Mouse (Mus musculus): ENCODE measurements around the gene Gm20716. TPM values are rescaled to one million over a fixed set of nuclear protein-coding genes. Genes with fewer than 3 reads are reported as not detected.

The Gm20716 gene
- polyA plus RNA-seq (2014; fragmentation: Nextera tagmentation; extraction: Ambion mirVana): 23.1 and 24.7 TPM in 2 replicates

GRCm38 (mm10) chr2:168230026-168230728 is at the start of gene Gm20716, which contains the start of the genes Dpm1 and Mocs3:
Gm20716 (minus strand) TSS chr2:168230364.
Dpm1 (minus strand) TSS chr2:168230591.
Mocs3 (plus strand) TSS chr2:168230622.
- TF ChIP-seq CTCF (IDR thresholded peaks at IDR 0.05; ENCODE audit: low read depth): no peak
- peak; percentile 93 for DNase-seq
- no peaks in the 10 kb centered on the region for H3K27me3 ChIP-seq (ENCODE audit: insufficient read depth, low read length)
- H3K27ac ChIP-seq (ENCODE audit: low read depth): peak within 1 kb of the TSS; percentile 95
- H3K36me3 ChIP-seq (ENCODE audit: insufficient read depth): peaks cover 51% of the 10 kb centered on the region
- under 1% methylated on average over 73 of the region's 73 CpGs for WGBS
- peak; percentile 87 for ATAC-seq (ENCODE audit: insufficient read depth)
- H3K9ac ChIP-seq: peak within 1 kb of the TSS; percentile 92
- H3K4me3 ChIP-seq (ENCODE audit: low read depth, low read length): peak within 1 kb of the TSS; percentile 100
- peaks cover 14% of the 10 kb centered on the region; the same call in 1 of the 2 replicates for H3K4me1 ChIP-seq (ENCODE audit: insufficient read depth)
- H3K9me3 ChIP-seq (ENCODE audit: low read depth, low read length): no peaks in the 10 kb centered on the region
- peak within 1 kb of the TSS; percentile 99 for H3K4me2 ChIP-seq

- no peak overlapping the region for H3K9ac ChIP-seq
- WGBS: 7% methylated on average over 11 of the region's 11 CpGs
- H3K36me3 ChIP-seq (ENCODE audit: insufficient read depth): no peaks in the 10 kb centered on the region
- H3K27me3 ChIP-seq (ENCODE audit: insufficient read depth, low read length): peaks cover 46% of the 10 kb centered on the region
- DNase-seq (peak; percentile 79), ATAC-seq (ENCODE audit: insufficient read depth) (peak; percentile 24; the same call in 1 of the 2 replicates)
- no peaks in the 10 kb centered on the region for H3K4me1 ChIP-seq (ENCODE audit: insufficient read depth)
- H3K4me2 ChIP-seq: no peak overlapping the region
- H3K27ac ChIP-seq (ENCODE audit: low read depth): no peak overlapping the region
- H3K4me3 ChIP-seq (ENCODE audit: low read depth, low read length): no peak overlapping the region
- peak; percentile 90 for TF ChIP-seq CTCF (IDR thresholded peaks at IDR 0.05; ENCODE audit: low read depth)
- H3K9me3 ChIP-seq (ENCODE audit: low read depth, low read length): no peaks in the 10 kb centered on the region
Measured at GRCm38 (mm10) chr2:168274374-168274935, 44.3 kb upstream of the Gm20716 start.

DNA sequence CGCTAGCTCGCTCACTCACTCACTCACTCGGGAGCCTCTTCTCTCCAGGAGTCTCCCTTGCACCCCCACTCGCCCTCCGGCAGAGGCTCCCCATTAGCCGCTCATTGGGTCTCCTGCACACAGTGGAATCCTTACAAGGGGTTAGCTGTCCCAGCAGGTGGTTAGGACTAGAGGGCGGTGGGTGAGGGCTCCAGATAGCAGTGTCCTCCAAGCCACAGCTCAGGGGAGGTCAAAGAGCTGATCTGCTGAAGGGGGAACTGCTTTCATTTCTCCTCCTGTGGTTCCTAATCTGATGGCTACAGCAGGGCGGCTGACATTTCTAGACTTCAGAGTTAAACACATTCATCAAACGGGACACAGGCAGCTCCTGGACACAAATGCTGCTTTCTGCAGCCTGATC is 43.2 kb upstream of the Gm20716 start:
- H3K36me3 ChIP-seq (ENCODE audit: insufficient read depth): no peaks in the 10 kb centered on the region
- no peaks in the 10 kb centered on the region for H3K4me1 ChIP-seq (ENCODE audit: insufficient read depth)
- no peak for TF ChIP-seq CTCF (IDR thresholded peaks at IDR 0.05; ENCODE audit: low read depth)
- no peak overlapping the region for H3K4me3 ChIP-seq (ENCODE audit: low read depth, low read length)
- H3K27ac ChIP-seq (ENCODE audit: low read depth): no peak overlapping the region
- no peak overlapping the region for H3K9ac ChIP-seq
- 31% methylated on average over 9 of the region's 9 CpGs for WGBS
- H3K4me2 ChIP-seq: no peak overlapping the region
- H3K9me3 ChIP-seq (ENCODE audit: low read depth, low read length): no peaks in the 10 kb centered on the region
- peaks cover 42% of the 10 kb centered on the region for H3K27me3 ChIP-seq (ENCODE audit: insufficient read depth, low read length)
- ATAC-seq (ENCODE audit: insufficient read depth): no peak
- DNase-seq: no peak

DNA sequence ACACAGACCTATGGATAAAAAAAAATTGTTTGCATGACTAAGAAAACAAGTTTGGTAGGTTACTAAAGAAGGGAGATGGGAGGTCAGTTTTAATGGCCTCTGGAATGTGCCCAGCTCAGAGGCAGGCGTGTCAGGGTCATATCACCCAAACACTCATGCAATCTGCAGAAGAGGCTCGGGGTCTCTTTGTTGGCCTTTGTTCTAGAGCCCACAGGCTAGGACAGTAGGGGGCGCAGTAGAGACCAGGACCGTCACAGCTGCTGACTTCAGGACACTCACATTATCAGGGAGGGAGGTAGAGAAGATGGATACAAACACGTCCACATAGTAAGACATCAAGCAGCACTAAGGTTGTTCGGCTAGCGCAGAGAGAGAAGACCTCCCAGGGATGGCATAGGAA is 37.9 kb upstream of the Gm20716 start:
- H3K4me1 ChIP-seq (ENCODE audit: insufficient read depth): no peaks in the 10 kb centered on the region
- no peak for ATAC-seq (ENCODE audit: insufficient read depth)
- H3K9me3 ChIP-seq (ENCODE audit: low read depth, low read length): no peaks in the 10 kb centered on the region
- 23% methylated on average over 7 of the region's 7 CpGs for WGBS
- H3K4me3 ChIP-seq (ENCODE audit: low read depth, low read length): peak overlapping the region; percentile 6; the same call in 1 of the 2 replicates
- DNase-seq: peak; percentile 72
- no peaks in the 10 kb centered on the region for H3K36me3 ChIP-seq (ENCODE audit: insufficient read depth)
- no peak overlapping the region for H3K9ac ChIP-seq
- H3K27ac ChIP-seq (ENCODE audit: low read depth): no peak overlapping the region
- peak overlapping the region; percentile 40 for H3K4me2 ChIP-seq
- H3K27me3 ChIP-seq (ENCODE audit: insufficient read depth, low read length): peaks cover 9% of the 10 kb centered on the region; the same call in 1 of the 2 replicates
- TF ChIP-seq CTCF (IDR thresholded peaks at IDR 0.05; ENCODE audit: low read depth): peak; percentile 72

- Histone ChIP-seq H3K9me3 (ENCODE audit: low read depth, low read length) (no peaks in the 10 kb centered on the region), H3K4me3 (ENCODE audit: low read depth, low read length) (no peak overlapping the region), H3K4me2 (no peak overlapping the region), H3K27ac (ENCODE audit: low read depth) (no peak overlapping the region), H3K4me1 (ENCODE audit: insufficient read depth) (no peaks in the 10 kb centered on the region), H3K9ac (no peak overlapping the region), H3K27me3 (ENCODE audit: insufficient read depth, low read length) (peaks cover 7% of the 10 kb centered on the region), H3K36me3 (ENCODE audit: insufficient read depth) (no peaks in the 10 kb centered on the region)
- TF ChIP-seq CTCF (IDR thresholded peaks at IDR 0.05; ENCODE audit: low read depth): no peak
- WGBS: 86% methylated on average over 10 of the region's 10 CpGs
- DNase-seq (no peak), ATAC-seq (ENCODE audit: insufficient read depth) (no peak)
Measured at GRCm38 (mm10) chr2:168260900-168261299, 30.7 kb upstream of the Gm20716 start.

- H3K4me1 ChIP-seq (ENCODE audit: insufficient read depth): no peaks in the 10 kb centered on the region
- H3K9me3 ChIP-seq (ENCODE audit: low read depth, low read length): no peaks in the 10 kb centered on the region
- no peak for TF ChIP-seq CTCF (IDR thresholded peaks at IDR 0.05; ENCODE audit: low read depth)
- DNase-seq (no peak), ATAC-seq (ENCODE audit: insufficient read depth) (no peak)
- H3K9ac ChIP-seq: no peak overlapping the region
- no peaks in the 10 kb centered on the region for H3K36me3 ChIP-seq (ENCODE audit: insufficient read depth)
- no peak overlapping the region for H3K27ac ChIP-seq (ENCODE audit: low read depth)
- H3K4me3 ChIP-seq (ENCODE audit: low read depth, low read length): no peak overlapping the region
- H3K27me3 ChIP-seq (ENCODE audit: insufficient read depth, low read length): peaks cover 7% of the 10 kb centered on the region
- no peak overlapping the region for H3K4me2 ChIP-seq
- WGBS: 56% methylated on average over 3 of the region's 3 CpGs
Measured at GRCm38 (mm10) chr2:168260124-168260523, 30.0 kb upstream of the Gm20716 start.

DNA sequence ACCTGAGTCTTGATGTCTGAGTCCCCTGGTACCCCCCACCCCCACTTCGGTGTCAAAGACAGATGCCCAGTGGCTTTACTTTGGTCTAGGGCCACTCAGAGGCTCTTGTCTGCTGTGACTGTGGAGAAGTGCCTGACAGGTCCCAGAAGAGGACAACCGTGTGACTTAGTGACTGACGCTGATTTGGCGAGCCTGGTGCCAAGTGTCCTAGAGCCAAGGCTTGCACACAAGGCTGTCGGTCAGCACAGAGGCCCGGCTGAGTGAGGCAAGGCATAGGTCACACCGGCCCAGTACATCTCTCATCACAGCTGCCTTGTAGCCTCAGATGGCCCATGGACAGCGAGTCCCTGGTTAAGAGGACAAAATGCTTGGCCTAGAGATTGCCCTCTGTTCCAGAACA is 28.9 kb upstream of the Gm20716 start:
- DNase-seq (no peak), ATAC-seq (ENCODE audit: insufficient read depth) (no peak)
- TF ChIP-seq CTCF (IDR thresholded peaks at IDR 0.05; ENCODE audit: low read depth): no peak
- Histone ChIP-seq H3K4me1 (ENCODE audit: insufficient read depth) (no peaks in the 10 kb centered on the region), H3K4me2 (no peak overlapping the region), H3K9ac (no peak overlapping the region), H3K9me3 (ENCODE audit: low read depth, low read length) (no peaks in the 10 kb centered on the region), H3K27me3 (ENCODE audit: insufficient read depth, low read length) (peaks cover 7% of the 10 kb centered on the region), H3K4me3 (ENCODE audit: low read depth, low read length) (no peak overlapping the region), H3K36me3 (ENCODE audit: insufficient read depth) (no peaks in the 10 kb centered on the region), H3K27ac (ENCODE audit: low read depth) (no peak overlapping the region)
- WGBS: 79% methylated on average over 8 of the region's 8 CpGs

Data from lung, embryonic 14.5 days (tissue).